Comparison of ENCODE assay signal across 14 mouse cellular contexts in genomic region chr7:45133446-45134159, GRCm38 (mm10). TPM values are rescaled to one million over a fixed set of nuclear protein-coding genes. Genes with fewer than 3 reads are reported as not detected.
DNase-seq lines count a peak whose midpoint lies in the region; TF ChIP-seq lines count a peak whose summit lies in the region.
"Had no signal": no experiment of that assay in that cellular context is flagged by ENCODE, and none has a peak within 500 bp of the region (broad histone marks: within the 10 kb centered on the region; RNA-seq: fewer than 3 reads in every experiment).

No protein-coding gene starts in this region.

- DNase-seq in cerebellum, adult 8-10 months: peak; percentile 13
- DNase-seq in cerebellum, adult 9-10 months: no peak
- no peak for DNase-seq in layer of hippocampus, adult 2 months (ENCODE audit: low spot score in 2 of 2)
- DNase-seq in layer of hippocampus, adult 11-12 months (ENCODE audit: low spot score): no peak
- DNase-seq in A20 (ENCODE audit: low read depth, low spot score): peak; percentile 50
- peak; percentile 40 for DNase-seq in induced T-regulatory cell, adult 2 months (ENCODE audit: low read depth)
- no peak for DNase-seq in urinary bladder, postnatal 25 days (ENCODE audit: low spot score)
- DNase-seq in urinary bladder, postnatal 36 days (ENCODE audit: low spot score in 2 of 2): no peak
- DNase-seq: adrenal gland, postnatal 14 days; lung, postnatal 10 days; retina, postnatal 1 day; thymus, adult 2 months had no signal

- peak; percentile 59 for TF ChIP-seq CTCF in layer of hippocampus, adult 2 months (conservative IDR thresholded peaks at IDR 0.05)

- H3K4me3 ChIP-seq in layer of hippocampus, adult 2 months: no peak overlapping the region

- H3K27ac ChIP-seq in layer of hippocampus, adult 2 months: no peak overlapping the region
- H3K27ac ChIP-seq: heart, embryonic 10.5 days; limb, embryonic 10.5 days had no signal

RNA-seq across cellular contexts. Expression of gene Gm45713, which starts 2.4 kb away (rescaled TPM):
- not detected for total RNA-seq in layer of hippocampus, adult 2 months (2021)
- total RNA-seq: adrenal gland, postnatal 14 days had no signal

RNA-seq across cellular contexts. Expression of gene Flt3l, which starts 2.6 kb away (rescaled TPM):
- total RNA-seq in layer of hippocampus, adult 2 months (2021): 1 to 10 TPM; 9.4 TPM

RNA-seq across cellular contexts. Expression of gene Rpl13a, which starts 5.0 kb away (rescaled TPM):
- total RNA-seq in layer of hippocampus, adult 2 months (2021): 100 to 1,000 TPM; 808 to 856 TPM

RNA-seq across cellular contexts. Expression of gene Rps11, which starts 9.4 kb away (rescaled TPM):
- total RNA-seq in layer of hippocampus, adult 2 months (2021): 100 to 1,000 TPM; 436 to 442 TPM

RNA-seq across cellular contexts. Expression of gene Pih1d1, which starts 20.5 kb away (rescaled TPM):
- total RNA-seq in layer of hippocampus, adult 2 months (2021): 10 to 100 TPM; 43.0 to 46.1 TPM

Comparison
In these comparisons a context has a peak if more than half of its experiments do, and no peak if none do; other contexts are left out.
1. DNase-seq: peak in cerebellum, adult 8-10 months (single experiment), A20 (single experiment) and induced T-regulatory cell, adult 2 months (single experiment); none in cerebellum, adult 9-10 months (single experiment), layer of hippocampus, adult 2 months (0 of 2), layer of hippocampus, adult 11-12 months (single experiment), urinary bladder, postnatal 25 days (single experiment) and urinary bladder, postnatal 36 days (0 of 2).